Mouse (Mus musculus): Measurements from ENCODE around the gene Gm3127.
"Not testable (repeated sequence)": the region's sequence is repeated elsewhere in the genome, so short reads cannot be mapped to it uniquely, and the experiment has no call there.

Gm3127 gene

DNA sequence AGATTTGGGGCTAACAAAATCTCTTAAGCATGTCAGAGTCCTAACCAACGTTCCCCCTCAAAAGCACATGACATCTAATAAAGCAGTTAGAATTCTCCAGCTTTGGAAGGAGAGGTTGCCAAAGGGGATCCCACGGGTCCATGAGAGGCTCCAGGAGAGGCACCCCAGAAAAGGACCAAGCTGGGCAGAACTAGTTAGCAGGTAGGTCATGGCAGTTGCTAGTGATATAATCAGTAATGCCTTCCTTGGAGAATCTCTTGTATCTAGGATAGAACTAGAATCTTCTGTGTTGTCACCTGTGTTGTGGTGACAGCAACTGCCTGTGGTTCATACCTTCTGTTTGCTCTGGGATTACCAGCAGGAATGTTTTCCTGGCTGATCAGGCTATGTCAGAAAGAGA lies at the start of gene Gm3127:
Gene Gm3127 (plus strand): TSS at position 301 of the 400 bp plus-strand sequence.
- not testable (repeated sequence) for DNase-seq (ENCODE audit: low read depth, low spot score)

DNA sequence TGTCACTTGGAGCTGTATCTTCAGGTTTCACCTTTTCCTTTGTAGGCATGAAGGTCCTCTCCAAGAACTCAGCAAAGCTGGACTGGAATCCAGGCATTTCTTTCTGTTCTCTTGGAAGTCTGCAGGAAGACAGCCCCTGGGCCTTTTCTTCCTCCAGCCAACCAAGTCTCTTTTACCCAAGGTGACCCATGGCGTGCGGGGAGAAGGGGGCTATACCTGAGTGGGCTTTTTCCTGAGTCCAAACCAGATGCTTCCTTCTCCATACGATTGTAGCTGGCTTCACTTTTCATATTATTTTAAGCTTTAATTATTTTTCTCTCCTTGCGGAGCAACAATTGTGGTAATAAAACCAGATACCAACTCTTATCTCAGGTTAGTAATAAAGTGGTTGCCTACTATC lies 23.2 kb upstream of the Gm3127 start:
- not testable (repeated sequence) for DNase-seq (ENCODE audit: low read depth, low spot score)

DNA sequence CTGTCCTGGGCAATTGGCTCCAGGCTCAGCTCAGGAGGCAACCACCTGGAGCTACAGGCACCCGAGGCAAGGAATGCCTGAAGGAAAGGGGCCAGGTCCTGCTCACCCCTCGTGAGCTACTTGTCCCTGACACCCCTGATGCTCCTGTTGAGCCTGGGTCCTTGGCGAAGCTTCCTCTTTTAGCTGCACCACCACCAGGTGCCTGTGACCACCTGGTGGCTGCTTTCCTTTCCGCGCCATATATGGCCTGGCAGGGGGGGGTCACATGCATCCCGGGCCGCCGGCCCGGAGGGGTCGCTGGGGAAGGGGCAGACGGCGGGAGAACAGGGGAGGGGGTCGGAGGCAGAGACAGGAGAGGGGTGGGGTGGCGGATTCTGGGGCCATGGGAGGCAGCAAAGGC lies 17.2 kb downstream of the Gm3127 start:
- DNase-seq (ENCODE audit: low read depth, low spot score), result not testable (repeated sequence)

DNA sequence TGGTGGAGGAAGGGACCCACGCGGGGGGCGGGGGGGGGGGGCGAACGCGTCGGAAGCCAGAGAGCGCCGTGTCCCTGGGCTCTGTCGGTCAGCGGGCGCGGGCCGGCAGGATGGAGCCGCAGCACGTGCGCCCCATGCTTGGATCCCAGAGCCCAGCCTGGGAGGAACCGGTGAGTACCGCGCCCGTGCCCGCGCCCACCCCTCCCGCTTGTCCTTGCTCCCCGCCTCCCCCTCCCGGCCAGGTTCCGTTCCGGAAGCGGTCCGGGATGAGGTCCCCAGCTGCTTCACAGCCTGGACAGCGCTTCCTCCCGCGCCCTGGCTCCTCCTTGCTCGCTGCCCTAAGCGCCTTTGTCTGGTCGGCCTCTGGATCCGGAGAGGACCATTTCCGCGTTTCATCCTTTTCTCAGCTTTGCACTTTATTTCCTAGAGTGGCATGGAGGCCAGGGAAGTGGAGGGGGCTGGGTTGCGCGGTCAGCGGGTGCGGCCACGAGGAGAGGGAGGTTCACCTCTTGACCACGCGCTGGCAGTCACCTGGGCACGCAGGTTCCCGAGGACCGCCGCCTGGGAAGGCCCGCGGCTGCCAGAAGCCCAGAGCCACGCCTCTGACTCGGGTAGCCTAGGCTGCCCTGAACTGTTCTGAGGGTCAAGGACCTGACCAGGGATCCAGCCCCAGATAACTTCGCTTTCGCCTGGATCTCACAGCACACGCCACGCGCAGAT lies 17.8 kb downstream of the Gm3127 start, which contains the start of gene Gm2974:
Gene Gm2974 (plus strand): TSS at position 86 of the 720 bp plus-strand sequence.
- not testable (repeated sequence) for DNase-seq (ENCODE audit: low read depth, low spot score)

DNA sequence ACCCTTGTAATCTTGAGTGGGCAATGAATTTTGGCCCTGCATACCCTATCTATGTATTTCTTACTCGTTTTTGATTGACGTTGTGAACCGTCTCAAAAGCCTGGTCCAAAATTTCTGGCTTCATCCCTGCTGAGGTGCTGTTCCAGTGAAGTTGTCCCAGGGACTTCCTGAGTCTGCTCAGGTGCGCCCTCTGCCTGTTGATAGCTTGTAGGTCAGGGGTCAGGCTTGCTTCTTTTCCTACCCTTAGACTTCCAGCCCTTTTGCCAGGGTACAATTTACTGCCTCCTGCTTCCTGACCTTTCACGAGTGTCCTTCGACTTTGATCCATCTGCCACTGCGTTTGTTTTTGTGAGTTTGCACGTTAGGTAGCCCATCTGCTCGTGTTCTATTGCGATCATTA lies 18.5 kb downstream of the Gm3127 start:
- DNase-seq (ENCODE audit: low read depth, low spot score), result not testable (repeated sequence)
